22 mouse cellular contexts compared by ENCODE assay signal in genomic region chr3:111386334-111386733, GRCm38 (mm10).
DNase-seq lines count a peak whose midpoint lies in the region; ATAC-seq and TF ChIP-seq lines count a peak whose summit lies in the region.
"Had no signal": no experiment of that assay in that cellular context is flagged by ENCODE, and none has a peak within 500 bp of the region (broad histone marks: within the 10 kb centered on the region; RNA-seq: fewer than 3 reads in every experiment).

No protein-coding gene starts in this region.

- H3K4me3 ChIP-seq in forebrain, embryonic 13.5 days: no peak overlapping the region
- H3K4me3 ChIP-seq in forebrain, embryonic 11.5 days (ENCODE audit: low read depth, low read length): no peak overlapping the region
- H3K4me3 ChIP-seq in forebrain, postnatal 0 days (ENCODE audit: low read depth, low read length): no peak overlapping the region
- H3K4me3 ChIP-seq: embryonic facial prominence, embryonic 12.5 days; heart, embryonic 10.5 days; hindbrain, embryonic 13.5 days had no signal

- no peak overlapping the region for H3K27ac ChIP-seq in forebrain, embryonic 13.5 days
- no peak overlapping the region for H3K27ac ChIP-seq in forebrain, embryonic 11.5 days (ENCODE audit: low read depth, low read length)
- H3K27ac ChIP-seq in forebrain, postnatal 0 days (ENCODE audit: low read depth, low read length): no peak overlapping the region
- H3K27ac ChIP-seq: embryonic facial prominence, embryonic 12.5 days; heart, embryonic 10.5 days; hindbrain, embryonic 13.5 days had no signal

- no peaks in the 10 kb centered on the region for H3K36me3 ChIP-seq in forebrain, embryonic 13.5 days (ENCODE audit: poor library complexity, severe bottlenecking)
- H3K36me3 ChIP-seq in forebrain, embryonic 11.5 days (ENCODE audit: control insufficient read depth, insufficient read depth, low read length): no peaks in the 10 kb centered on the region
- H3K36me3 ChIP-seq in forebrain, postnatal 0 days (ENCODE audit: insufficient read depth): no peaks in the 10 kb centered on the region
- H3K36me3 ChIP-seq: embryonic facial prominence, embryonic 12.5 days; heart, embryonic 10.5 days; hindbrain, embryonic 13.5 days had no signal

- no peak for TF ChIP-seq POLR2A in brain, embryonic 14.5 days (IDR thresholded peaks at IDR 0.05; ENCODE audit: borderline replicate concordance, extremely low read depth, insufficient read depth, insufficient read length, poor library complexity, severe bottlenecking)

- H3K4me2 ChIP-seq in forebrain, embryonic 13.5 days: no peak overlapping the region
- no peak overlapping the region for H3K4me2 ChIP-seq in forebrain, embryonic 11.5 days (ENCODE audit: low read depth, low read length, severe bottlenecking)
- no peak overlapping the region for H3K4me2 ChIP-seq in forebrain, postnatal 0 days (ENCODE audit: low read depth)
- H3K4me2 ChIP-seq: embryonic facial prominence, embryonic 12.5 days; hindbrain, embryonic 13.5 days had no signal

- H3K9me3 ChIP-seq in forebrain, embryonic 13.5 days (replicated peaks): no peaks in the 10 kb centered on the region
- no peaks in the 10 kb centered on the region for H3K9me3 ChIP-seq in forebrain, embryonic 11.5 days (ENCODE audit: control insufficient read depth, low read length)
- no peaks in the 10 kb centered on the region for H3K9me3 ChIP-seq in forebrain, postnatal 0 days (ENCODE audit: low read length)
- H3K9me3 ChIP-seq: embryonic facial prominence, embryonic 12.5 days; heart, embryonic 10.5 days; hindbrain, embryonic 13.5 days had no signal

- no peak for DNase-seq in forebrain, embryonic 11.5 days (ENCODE audit: low spot score)
- DNase-seq in layer of hippocampus, adult 11-12 months (ENCODE audit: low spot score): peak; percentile 24
- DNase-seq in layer of hippocampus, postnatal 10 days (ENCODE audit: low spot score in 2 of 2): no peak
- DNase-seq in brain, embryonic 14.5 days (ENCODE audit: low read depth): peak; percentile 88
- DNase-seq in forebrain, postnatal 0 days: peak; percentile 83
- DNase-seq: adrenal gland, postnatal 14 days; cerebellum, adult 11 months; cerebellum, adult 9-10 months; gastrocnemius, postnatal 36 days; heart, adult 18-20 months; heart, postnatal 10 days; heart, postnatal 4 days; kidney, adult 8-10 months had no signal

- peak; percentile 71; the same call in 1 of the 2 replicates for ATAC-seq in forebrain, embryonic 13.5 days
- no peak for ATAC-seq in forebrain, embryonic 11.5 days (replicated peaks; ENCODE audit: low FRiP score)
- peak; percentile 79 for ATAC-seq in forebrain, postnatal 0 days
- ATAC-seq in granulocyte monocyte progenitor cell, adult 5-6 weeks (replicated peaks; ENCODE audit: poor library complexity, severe bottlenecking): no peak
- ATAC-seq: activated CD4-positive, CD25-positive, alpha-beta regulatory T cell, adult 4 months; intestine, embryonic 16.5 days; Patski had no signal

- no peak for TF ChIP-seq CTCF in brain, embryonic 14.5 days (IDR thresholded peaks at IDR 0.05; ENCODE audit: borderline replicate concordance, extremely low read depth, insufficient read depth, insufficient read length)
- TF ChIP-seq CTCF in forebrain, postnatal 0 days (IDR thresholded peaks at IDR 0.05; ENCODE audit: low read depth): no peak

- H3K27me3 ChIP-seq in forebrain, embryonic 13.5 days: no peaks in the 10 kb centered on the region
- H3K27me3 ChIP-seq in forebrain, embryonic 11.5 days (ENCODE audit: control insufficient read depth, insufficient read depth, low read length): no peaks in the 10 kb centered on the region
- H3K27me3 ChIP-seq in forebrain, postnatal 0 days (ENCODE audit: insufficient read depth, low read length): no peaks in the 10 kb centered on the region
- H3K27me3 ChIP-seq: CH12.LX; embryonic facial prominence, embryonic 12.5 days; hindbrain, embryonic 13.5 days had no signal

- no peak overlapping the region for H3K9ac ChIP-seq in forebrain, embryonic 13.5 days
- H3K9ac ChIP-seq in forebrain, embryonic 11.5 days (ENCODE audit: low read length): no peak overlapping the region
- H3K9ac ChIP-seq in forebrain, postnatal 0 days: no peak overlapping the region
- H3K9ac ChIP-seq: embryonic facial prominence, embryonic 12.5 days; hindbrain, embryonic 13.5 days had no signal

- H3K4me1 ChIP-seq in forebrain, embryonic 13.5 days: no peaks in the 10 kb centered on the region
- no peaks in the 10 kb centered on the region for H3K4me1 ChIP-seq in forebrain, embryonic 11.5 days (replicated peaks; ENCODE audit: control insufficient read depth, insufficient read depth, low read length)
- no peaks in the 10 kb centered on the region for H3K4me1 ChIP-seq in forebrain, postnatal 0 days (ENCODE audit: insufficient read depth)
- H3K4me1 ChIP-seq: embryonic facial prominence, embryonic 12.5 days; heart, embryonic 10.5 days; hindbrain, embryonic 13.5 days had no signal

Comparison
In these comparisons a context has a peak if more than half of its experiments do, and no peak if none do; other contexts are left out.
1. ATAC-seq: peak in forebrain, embryonic 13.5 days (single experiment) and forebrain, postnatal 0 days (single experiment); none in forebrain, embryonic 11.5 days (single experiment) and granulocyte monocyte progenitor cell, adult 5-6 weeks (single experiment).
2. DNase-seq: peak in layer of hippocampus, adult 11-12 months (single experiment), brain, embryonic 14.5 days (single experiment) and forebrain, postnatal 0 days (single experiment); none in forebrain, embryonic 11.5 days (single experiment) and layer of hippocampus, postnatal 10 days (0 of 2).